Mouse (Mus musculus) colon, adult 2 months (tissue): Measurements from ENCODE around the gene Vmn1r210. TPM values are rescaled to one million over a fixed set of nuclear protein-coding genes. Genes with fewer than 3 reads are reported as not detected.

ENCODE experiments used
- polyA plus RNA-seq: library from polyadenylated mRNA; depleted of rRNA; stranded (reverse); fragments of >200 nt; gene quantifications from 2 replicates; pipeline ENCODE4 v1.2.3, GENCODE M21; 2012; rRNA removed

Gene Vmn1r210
- not detected in 2 replicates for polyA plus RNA-seq

DNA sequence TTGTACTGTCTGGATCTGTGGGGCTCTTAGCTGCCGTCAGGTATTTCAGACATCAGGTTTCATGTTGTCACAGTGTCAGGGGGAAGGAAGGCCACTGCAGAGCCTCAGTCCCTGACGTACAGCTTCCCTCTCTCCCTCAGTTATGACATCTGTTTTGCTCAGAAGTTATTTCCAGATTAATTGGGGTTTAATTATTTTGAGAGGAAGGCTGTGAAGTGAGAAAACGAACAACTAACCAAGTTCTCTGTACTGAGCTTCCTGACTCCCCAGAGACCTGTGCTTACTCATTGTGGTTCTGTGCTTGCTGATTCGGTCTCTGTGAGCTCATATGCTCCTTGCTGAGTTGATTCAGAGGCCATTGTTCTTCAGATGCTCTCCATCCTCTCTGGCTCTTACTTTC, at the start of gene Vmn1r210:
TSS of gene Vmn1r210 (minus strand) at position 101 of the 400 bp plus-strand sequence.

DNA sequence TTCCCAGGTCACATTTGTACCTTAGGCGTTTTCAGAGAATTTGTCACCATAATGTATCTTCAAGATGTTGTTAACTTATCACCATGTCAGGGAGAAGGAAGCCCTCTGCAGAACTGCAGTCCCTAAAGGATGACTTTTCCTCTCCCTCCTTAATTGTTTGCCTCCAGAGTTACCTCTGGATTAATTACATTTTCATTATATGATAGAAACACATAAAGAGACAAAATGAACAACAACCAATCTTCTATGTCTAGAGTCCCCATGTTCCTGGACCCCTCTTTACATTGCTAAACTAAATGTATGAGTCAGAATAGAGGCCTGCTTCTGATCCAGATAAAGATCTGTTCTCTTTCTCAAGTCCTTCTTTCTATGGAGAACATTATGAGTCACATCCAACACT, 26.3 kb upstream of the Vmn1r210 start, which contains the start of gene Vmn1r211:
TSS of gene Vmn1r211 (minus strand) at position 101 of the 400 bp plus-strand sequence.

GRCm38 (mm10) chr13:22809582-22809981, 21.6 kb downstream of the Vmn1r210 start, which contains the start of gene Vmn1r209:
Vmn1r209 (minus strand) TSS chr13:22809682.

GRCm38 (mm10) chr13:22777300-22777699, 53.8 kb downstream of the Vmn1r210 start, which contains the start of gene Vmn1r208:
Vmn1r208 (minus strand) TSS chr13:22777400.

Other genes with a start within 250 kb of the Vmn1r210 start
- not detected in 2 replicates for gene Vmn1r205, start 238.3 kb downstream of the Vmn1r210 start, polyA plus RNA-seq
- not detected in 2 replicates for gene Vmn1r206, start 207.1 kb downstream of the Vmn1r210 start, polyA plus RNA-seq
- not detected in 2 replicates for gene Vmn1r207-ps, start 101.7 kb downstream of the Vmn1r210 start, polyA plus RNA-seq
- gene Vmn1r208, start 53.9 kb downstream of the Vmn1r210 start, polyA plus RNA-seq = not detected in 2 replicates
- not detected in 2 replicates for gene Vmn1r209, start 21.7 kb downstream of the Vmn1r210 start, polyA plus RNA-seq
- gene Vmn1r211, start 26.2 kb upstream of the Vmn1r210 start, polyA plus RNA-seq = not detected in 2 replicates
- not detected in 2 replicates for gene Vmn1r212, start 52.9 kb upstream of the Vmn1r210 start, polyA plus RNA-seq
- gene Vmn1r213, start 176.3 kb upstream of the Vmn1r210 start, polyA plus RNA-seq = not detected in 2 replicates
- not detected in 2 replicates for gene Vmn1r214, start 199.1 kb upstream of the Vmn1r210 start, polyA plus RNA-seq
- not detected in 2 replicates for gene Vmn1r215, start 236.7 kb upstream of the Vmn1r210 start, polyA plus RNA-seq